Mouse (Mus musculus): ENCODE results near the gene Galntl6. TPM values are rescaled to one million over a fixed set of nuclear protein-coding genes. Genes with fewer than 3 reads are reported as not detected.

Gene Galntl6
- polyA plus RNA-seq, 1 experiment from 2014 or later = 10.3 TPM

GRCm38 (mm10) chr8:57989428-57990171, 922.8 kb downstream of the Galntl6 start:
- 79% methylated on average over 1 of the region's 1 CpGs for WGBS
- H3K9me3 ChIP-seq = no peaks in the 10 kb centered on the region
- H3K4me2 ChIP-seq = no peak overlapping the region
- no peaks in the 10 kb centered on the region for H3K36me3 ChIP-seq
- peaks cover 9% of the 10 kb centered on the region for H3K4me1 ChIP-seq (replicated peaks)
- H3K9ac ChIP-seq = no peak overlapping the region
- H3K27me3 ChIP-seq = no peaks in the 10 kb centered on the region
- ATAC-seq (ENCODE audit: low read depth) = no peak
- H3K27ac ChIP-seq (replicated peaks) = 0 out of 2 replicates have a peak overlapping the region, but pooled peaks have one; percentile 2
- H3K4me3 ChIP-seq = no peak overlapping the region

- Histone ChIP-seq H3K36me3 (no peaks in the 10 kb centered on the region), H3K9ac (no peak overlapping the region), H3K27me3 (no peaks in the 10 kb centered on the region), H3K9me3 (no peaks in the 10 kb centered on the region), H3K4me2 (no peak overlapping the region), H3K27ac (replicated peaks) (no peak overlapping the region), H3K4me3 (no peak overlapping the region), H3K4me1 (replicated peaks) (peaks cover 15% of the 10 kb centered on the region)
- no peak for ATAC-seq (ENCODE audit: low read depth)
- WGBS = 86% methylated on average over 4 of the region's 4 CpGs
Observed at GRCm38 (mm10) chr8:57977372-57977771, 935.1 kb downstream of the Galntl6 start.

DNA sequence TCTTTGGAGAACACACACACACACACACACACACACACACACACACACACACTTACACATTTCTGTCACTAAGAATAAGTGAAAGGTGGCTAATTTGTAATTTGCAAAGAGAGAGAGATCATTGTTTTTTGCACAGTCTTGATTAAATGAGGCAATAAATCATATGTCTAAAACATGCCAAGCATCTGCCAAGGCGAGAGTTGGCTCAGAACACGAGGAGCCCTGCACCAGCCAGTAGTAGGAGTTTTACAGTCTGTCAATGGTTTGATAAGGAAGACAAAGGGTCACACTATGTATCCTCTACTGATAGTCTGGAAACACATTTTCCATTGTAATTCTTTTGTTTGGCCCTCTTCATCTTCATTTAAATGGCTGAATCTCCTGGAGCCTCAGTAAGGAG, 938.3 kb downstream of the Galntl6 start:
- no peak overlapping the region for H3K27ac ChIP-seq (replicated peaks)
- 19% methylated on average over 2 of the region's 2 CpGs for WGBS
- H3K9ac ChIP-seq = no peak overlapping the region
- ATAC-seq (ENCODE audit: low read depth) = 0 out of 2 replicates have a peak, but pooled peaks have one; percentile 42
- H3K4me3 ChIP-seq = no peak overlapping the region
- H3K36me3 ChIP-seq = no peaks in the 10 kb centered on the region
- no peaks in the 10 kb centered on the region for H3K9me3 ChIP-seq
- H3K4me2 ChIP-seq = no peak overlapping the region
- peaks cover 22% of the 10 kb centered on the region for H3K4me1 ChIP-seq (replicated peaks)
- H3K27me3 ChIP-seq = no peaks in the 10 kb centered on the region

DNA sequence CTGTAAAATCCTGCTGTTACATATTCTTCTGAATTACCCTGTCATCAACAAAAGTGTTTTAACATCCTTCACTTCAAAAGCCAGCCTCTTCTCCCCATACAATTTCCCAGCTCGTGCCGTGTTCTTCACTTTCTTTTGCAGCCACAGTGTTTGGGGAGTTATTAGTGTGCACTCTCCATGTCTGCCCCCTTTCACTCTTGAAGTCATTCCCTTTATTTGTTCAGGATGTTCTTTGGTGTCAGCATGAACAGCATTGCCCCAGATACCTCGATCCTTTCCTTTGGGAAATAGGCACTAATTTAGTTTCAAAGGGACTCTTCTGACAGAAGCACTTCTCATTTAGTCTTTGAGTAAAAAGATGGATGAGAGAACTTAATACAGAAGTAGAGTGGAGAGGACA, 939.6 kb downstream of the Galntl6 start:
- Histone ChIP-seq H3K9ac (no peak overlapping the region), H3K4me3 (no peak overlapping the region), H3K4me1 (replicated peaks) (peaks cover 22% of the 10 kb centered on the region), H3K4me2 (no peak overlapping the region), H3K9me3 (no peaks in the 10 kb centered on the region), H3K36me3 (no peaks in the 10 kb centered on the region), H3K27ac (replicated peaks) (peak overlapping the region; percentile 23; the same call in 1 of the 2 replicates), H3K27me3 (no peaks in the 10 kb centered on the region)
- 57% methylated on average over 3 of the region's 3 CpGs for WGBS
- no peak for ATAC-seq (ENCODE audit: low read depth)

DNA sequence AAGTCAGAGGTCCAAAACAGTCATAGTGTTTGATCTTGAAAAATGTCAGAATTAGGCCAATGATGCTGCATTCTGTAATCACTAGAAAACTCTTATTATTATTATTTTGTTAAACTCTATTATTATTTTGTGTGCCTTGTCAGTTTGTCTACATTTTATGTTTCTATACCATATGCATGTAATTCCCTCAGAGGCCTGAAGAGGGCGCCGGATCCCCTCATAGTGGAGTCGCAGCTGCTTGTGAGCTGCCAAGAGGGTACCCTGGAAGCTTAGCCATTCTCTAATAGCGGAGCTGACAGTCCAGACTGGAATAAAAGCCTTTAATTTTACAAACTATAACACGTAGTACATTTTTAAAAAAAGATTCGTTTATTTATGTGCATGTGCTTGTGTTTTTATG, 945.8 kb downstream of the Galntl6 start:
- 20% methylated on average over 6 of the region's 6 CpGs for WGBS

DNA sequence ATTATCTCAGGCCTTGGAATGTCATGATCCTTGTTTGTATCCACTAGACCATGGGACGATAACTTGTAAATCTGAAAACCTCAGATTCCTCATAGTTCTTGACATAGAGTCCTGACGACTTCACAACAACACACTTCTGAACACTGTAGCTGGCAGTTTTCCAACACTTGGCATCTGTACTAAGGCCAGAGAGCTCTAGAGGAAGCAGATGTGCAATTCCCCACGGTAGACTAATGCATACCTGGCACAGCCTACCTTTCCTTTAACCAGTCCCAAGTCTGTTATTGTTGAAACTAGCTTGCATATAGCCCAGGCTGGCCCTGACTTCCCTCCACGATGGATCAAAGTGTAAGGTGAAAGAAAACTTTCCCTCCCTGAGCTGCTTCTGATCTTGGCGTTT, 946.9 kb downstream of the Galntl6 start:
- Histone ChIP-seq H3K27me3 (no peaks in the 10 kb centered on the region), H3K27ac (replicated peaks) (no peak overlapping the region), H3K4me3 (no peak overlapping the region), H3K36me3 (no peaks in the 10 kb centered on the region), H3K4me2 (no peak overlapping the region), H3K4me1 (replicated peaks) (0 out of 2 replicates have a peak, but pooled peaks cover 7% of the 10 kb centered on the region), H3K9ac (no peak overlapping the region), H3K9me3 (no peaks in the 10 kb centered on the region)
- WGBS = 62% methylated on average over 5 of the region's 5 CpGs
- ATAC-seq (ENCODE audit: low read depth) = no peak

More for the DNA sequence above, 945.8 kb downstream of the Galntl6 start:
- Histone ChIP-seq H3K27me3 (no peaks in the 10 kb centered on the region), H3K36me3 (no peaks in the 10 kb centered on the region), H3K9me3 (no peaks in the 10 kb centered on the region), H3K9ac (no peak overlapping the region), H3K4me2 (no peak overlapping the region), H3K4me1 (replicated peaks) (0 out of 2 replicates have a peak, but pooled peaks cover 7% of the 10 kb centered on the region), H3K27ac (replicated peaks) (no peak overlapping the region), H3K4me3 (no peak overlapping the region)
- no peak for ATAC-seq (ENCODE audit: low read depth)

DNA sequence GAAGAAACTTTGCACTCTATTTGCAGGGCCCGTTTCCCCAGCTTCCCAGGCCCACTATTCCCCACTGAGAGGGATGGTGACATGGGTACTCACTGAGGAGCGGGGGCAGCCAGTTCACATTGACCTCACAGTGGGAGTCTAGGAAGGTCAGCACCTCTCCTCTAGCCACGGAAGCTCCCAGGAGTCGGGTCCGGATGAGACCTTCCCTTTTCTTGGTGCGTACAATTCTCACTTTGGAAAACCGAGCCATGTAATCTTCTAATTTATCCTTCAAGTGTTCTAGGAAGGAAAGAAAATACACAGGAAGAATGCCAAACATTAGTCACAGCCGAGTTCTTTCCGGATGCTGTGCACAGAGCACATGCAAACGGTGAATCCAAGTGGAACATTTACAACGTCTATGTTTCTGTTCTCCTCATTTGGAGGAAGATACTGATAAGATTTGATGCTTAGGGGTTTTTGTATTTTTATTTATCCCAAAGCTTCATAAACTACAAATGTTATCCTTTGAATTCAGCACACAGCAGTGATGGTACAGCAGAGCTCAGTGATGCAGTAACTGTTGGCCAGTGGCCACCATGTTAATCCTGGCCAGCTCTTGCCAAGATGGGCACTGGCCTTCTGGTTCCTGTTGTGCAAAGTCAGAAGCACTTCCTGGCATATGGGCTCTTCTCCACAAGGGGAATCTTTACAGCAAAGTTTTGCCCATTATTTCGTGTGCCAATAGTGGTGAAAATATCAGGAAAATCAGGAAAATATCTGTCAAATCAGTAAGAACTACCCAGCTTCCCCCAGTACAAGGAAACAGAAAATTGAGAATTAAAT, 949.9 kb downstream of the Galntl6 start:
- WGBS = 42% methylated on average over 12 of the region's 12 CpGs

GRCm38 (mm10) chr8:57959136-57959535, 953.3 kb downstream of the Galntl6 start:
- H3K4me3 ChIP-seq = no peak overlapping the region
- no peaks in the 10 kb centered on the region for H3K36me3 ChIP-seq
- H3K4me2 ChIP-seq = no peak overlapping the region
- ATAC-seq (ENCODE audit: low read depth) = no peak
- no peak overlapping the region for H3K9ac ChIP-seq
- H3K9me3 ChIP-seq = no peaks in the 10 kb centered on the region
- H3K27me3 ChIP-seq = no peaks in the 10 kb centered on the region
- peaks cover 13% of the 10 kb centered on the region for H3K4me1 ChIP-seq (replicated peaks)
- WGBS = 68% methylated on average over 3 of the region's 3 CpGs
- H3K27ac ChIP-seq (replicated peaks) = no peak overlapping the region

More for the DNA sequence above, 949.9 kb downstream of the Galntl6 start:
- 0 out of 2 replicates have a peak, but pooled peaks have one; percentile 50 for ATAC-seq (ENCODE audit: low read depth)
- no peaks in the 10 kb centered on the region for H3K36me3 ChIP-seq
- H3K27me3 ChIP-seq = no peaks in the 10 kb centered on the region
- peaks cover 13% of the 10 kb centered on the region for H3K4me1 ChIP-seq (replicated peaks)
- no peak overlapping the region for H3K4me3 ChIP-seq
- H3K27ac ChIP-seq (replicated peaks) = no peak overlapping the region
- H3K9me3 ChIP-seq = no peaks in the 10 kb centered on the region
- H3K4me2 ChIP-seq = no peak overlapping the region
- H3K9ac ChIP-seq = no peak overlapping the region

DNA sequence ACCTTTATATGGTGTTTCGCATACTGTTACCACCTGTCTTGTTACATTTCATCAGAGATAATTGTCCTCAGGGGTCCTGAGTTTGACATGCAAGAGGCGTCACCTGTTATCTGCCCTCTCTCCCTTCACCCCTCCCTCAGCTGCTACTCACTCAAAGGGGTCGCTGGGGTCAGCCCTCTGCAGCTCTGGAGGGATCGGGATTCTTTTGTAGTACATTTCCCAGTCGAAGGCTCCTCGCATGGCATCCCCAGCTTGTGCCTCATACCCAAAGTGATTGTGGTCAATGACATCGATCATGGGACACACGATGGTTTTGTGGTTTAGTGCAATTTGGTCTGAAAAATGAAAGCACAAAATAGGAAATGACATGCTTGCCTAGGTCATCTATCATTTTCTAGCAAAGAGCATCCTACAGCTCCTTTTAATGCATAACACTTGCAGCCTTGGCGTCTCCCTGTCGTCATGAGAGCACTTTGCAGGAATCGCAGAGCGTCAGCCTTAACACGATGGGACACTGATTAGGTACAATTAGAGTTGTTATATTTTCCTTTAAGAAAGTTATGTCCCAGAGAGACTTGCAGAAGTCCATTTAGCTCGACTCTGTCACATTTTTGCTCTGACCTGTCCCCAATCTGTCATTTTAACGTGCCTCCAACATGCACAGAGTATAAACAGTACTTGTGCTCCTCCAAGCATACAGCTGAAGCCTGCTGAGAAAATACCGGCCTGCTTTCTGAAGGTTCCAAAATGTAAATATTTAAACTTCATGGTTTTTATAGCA, 954.1 kb downstream of the Galntl6 start:
- H3K9ac ChIP-seq = no peak overlapping the region
- ATAC-seq (ENCODE audit: low read depth) = no peak
- H3K4me3 ChIP-seq = no peak overlapping the region
- H3K4me1 ChIP-seq (replicated peaks) = peaks cover 13% of the 10 kb centered on the region
- H3K27ac ChIP-seq (replicated peaks) = no peak overlapping the region
- no peaks in the 10 kb centered on the region for H3K9me3 ChIP-seq
- no peaks in the 10 kb centered on the region for H3K27me3 ChIP-seq
- no peaks in the 10 kb centered on the region for H3K36me3 ChIP-seq
- 42% methylated on average over 16 of the region's 16 CpGs for WGBS
- H3K4me2 ChIP-seq = 0 out of 2 replicates have a peak overlapping the region, but pooled peaks have one; percentile 11

- no peak overlapping the region for H3K9ac ChIP-seq
- no peak overlapping the region for H3K27ac ChIP-seq (replicated peaks)
- ATAC-seq (ENCODE audit: low read depth) = no peak
- no peaks in the 10 kb centered on the region for H3K9me3 ChIP-seq
- no peaks in the 10 kb centered on the region for H3K36me3 ChIP-seq
- no peaks in the 10 kb centered on the region for H3K27me3 ChIP-seq
- H3K4me1 ChIP-seq (replicated peaks) = peaks cover 13% of the 10 kb centered on the region
- H3K4me3 ChIP-seq = no peak overlapping the region
- WGBS = 83% methylated on average over 7 of the region's 7 CpGs
- no peak overlapping the region for H3K4me2 ChIP-seq
Observed at GRCm38 (mm10) chr8:57955501-57955900, 956.9 kb downstream of the Galntl6 start.

GRCm38 (mm10) chr8:57941113-57941512, 971.3 kb downstream of the Galntl6 start:
- Histone ChIP-seq H3K4me3 (no peak overlapping the region), H3K9ac (no peak overlapping the region), H3K27ac (replicated peaks) (no peak overlapping the region), H3K36me3 (no peaks in the 10 kb centered on the region), H3K4me2 (no peak overlapping the region), H3K9me3 (no peaks in the 10 kb centered on the region), H3K4me1 (replicated peaks) (0 out of 2 replicates have a peak, but pooled peaks cover 4% of the 10 kb centered on the region), H3K27me3 (no peaks in the 10 kb centered on the region)
- ATAC-seq (ENCODE audit: low read depth) = no peak
- WGBS = 70% methylated on average over 2 of the region's 2 CpGs
